Mouse (Mus musculus): ENCODE results near the gene Prr5l. TPM values are rescaled to one million over a fixed set of nuclear protein-coding genes. Genes with fewer than 3 reads are reported as not detected.

Gene Prr5l
- polyA plus RNA-seq, 1 experiment, result 0.02 TPM

GRCm38 (mm10) chr2:101729472-101729871, 153.4 kb downstream of the Prr5l start:
- H3K27me3 ChIP-seq (ENCODE audit: control insufficient read depth), result no peaks in the 10 kb centered on the region
- H3K9me3 ChIP-seq (ENCODE audit: control insufficient read depth, low read length), result no peaks in the 10 kb centered on the region
- H3K36me3 ChIP-seq (ENCODE audit: control insufficient read depth), result no peaks in the 10 kb centered on the region
- peaks cover 4% of the 10 kb centered on the region; the same call in 1 of the 2 replicates for H3K4me1 ChIP-seq (ENCODE audit: control insufficient read depth)
- no peak overlapping the region for H3K4me3 ChIP-seq (replicated peaks)
- TF ChIP-seq GATA1 (IDR thresholded peaks at IDR 0.05; ENCODE audit: low read length), result no peak
- no peak for TF ChIP-seq TAL1 (IDR thresholded peaks at IDR 0.05; ENCODE audit: low read length)

GRCm38 (mm10) chr2:101727787-101728186, 155.0 kb downstream of the Prr5l start:
- Histone ChIP-seq H3K4me3 (replicated peaks) (no peak overlapping the region), H3K36me3 (ENCODE audit: control insufficient read depth) (no peaks in the 10 kb centered on the region), H3K4me1 (ENCODE audit: control insufficient read depth) (peaks cover 2% of the 10 kb centered on the region; the same call in 1 of the 2 replicates), H3K27me3 (ENCODE audit: control insufficient read depth) (no peaks in the 10 kb centered on the region), H3K9me3 (ENCODE audit: control insufficient read depth, low read length) (no peaks in the 10 kb centered on the region)
- no peak for TF ChIP-seq TAL1 (IDR thresholded peaks at IDR 0.05; ENCODE audit: low read length)
- no peak for TF ChIP-seq GATA1 (IDR thresholded peaks at IDR 0.05; ENCODE audit: low read length)

GRCm38 (mm10) chr2:101723333-101723881, 159.4 kb downstream of the Prr5l start:
- TF ChIP-seq GATA1 (IDR thresholded peaks at IDR 0.05; ENCODE audit: low read length) (no peak), TAL1 (IDR thresholded peaks at IDR 0.05; ENCODE audit: low read length) (no peak)
- Histone ChIP-seq H3K4me1 (ENCODE audit: control insufficient read depth) (no peaks in the 10 kb centered on the region), H3K9me3 (ENCODE audit: control insufficient read depth, low read length) (no peaks in the 10 kb centered on the region), H3K36me3 (ENCODE audit: control insufficient read depth) (no peaks in the 10 kb centered on the region), H3K27me3 (ENCODE audit: control insufficient read depth) (no peaks in the 10 kb centered on the region), H3K4me3 (replicated peaks) (no peak overlapping the region)

- Histone ChIP-seq H3K36me3 (ENCODE audit: control insufficient read depth) (no peaks in the 10 kb centered on the region), H3K4me3 (replicated peaks) (no peak overlapping the region), H3K9me3 (ENCODE audit: control insufficient read depth, low read length) (no peaks in the 10 kb centered on the region), H3K4me1 (ENCODE audit: control insufficient read depth) (no peaks in the 10 kb centered on the region), H3K27me3 (ENCODE audit: control insufficient read depth) (no peaks in the 10 kb centered on the region)
- no peak for TF ChIP-seq TAL1 (IDR thresholded peaks at IDR 0.05; ENCODE audit: low read length)
- TF ChIP-seq GATA1 (IDR thresholded peaks at IDR 0.05; ENCODE audit: low read length), result no peak
Measured at GRCm38 (mm10) chr2:101722370-101723332, 160.2 kb downstream of the Prr5l start.

GRCm38 (mm10) chr2:101721835-101722234, 161.0 kb downstream of the Prr5l start:
- Histone ChIP-seq H3K36me3 (ENCODE audit: control insufficient read depth) (no peaks in the 10 kb centered on the region), H3K9me3 (ENCODE audit: control insufficient read depth, low read length) (no peaks in the 10 kb centered on the region), H3K4me3 (replicated peaks) (no peak overlapping the region), H3K4me1 (ENCODE audit: control insufficient read depth) (no peaks in the 10 kb centered on the region), H3K27me3 (ENCODE audit: control insufficient read depth) (no peaks in the 10 kb centered on the region)
- TF ChIP-seq TAL1 (IDR thresholded peaks at IDR 0.05; ENCODE audit: low read length) (no peak), GATA1 (IDR thresholded peaks at IDR 0.05; ENCODE audit: low read length) (no peak)

- Histone ChIP-seq H3K36me3 (ENCODE audit: control insufficient read depth) (no peaks in the 10 kb centered on the region), H3K27me3 (ENCODE audit: control insufficient read depth) (no peaks in the 10 kb centered on the region)
- TF ChIP-seq TAL1 (IDR thresholded peaks at IDR 0.05; ENCODE audit: low read length) (no peak), GATA1 (IDR thresholded peaks at IDR 0.05; ENCODE audit: low read length) (no peak)
Measured at GRCm38 (mm10) chr2:101717162-101717561, 165.7 kb downstream of the Prr5l start.

GRCm38 (mm10) chr2:101715650-101716323, 167.0 kb downstream of the Prr5l start:
- Histone ChIP-seq H3K27me3 (ENCODE audit: control insufficient read depth) (no peaks in the 10 kb centered on the region), H3K4me3 (replicated peaks) (no peak overlapping the region), H3K9me3 (ENCODE audit: control insufficient read depth, low read length) (no peaks in the 10 kb centered on the region), H3K4me1 (ENCODE audit: control insufficient read depth) (no peaks in the 10 kb centered on the region), H3K36me3 (ENCODE audit: control insufficient read depth) (no peaks in the 10 kb centered on the region)
- TF ChIP-seq TAL1 (IDR thresholded peaks at IDR 0.05; ENCODE audit: low read length), result no peak
- no peak for TF ChIP-seq GATA1 (IDR thresholded peaks at IDR 0.05; ENCODE audit: low read length)

More at GRCm38 (mm10) chr2:101717162-101717561, 165.7 kb downstream of the Prr5l start:
- Histone ChIP-seq H3K4me1 (ENCODE audit: control insufficient read depth) (no peaks in the 10 kb centered on the region), H3K9me3 (ENCODE audit: control insufficient read depth, low read length) (no peaks in the 10 kb centered on the region), H3K4me3 (replicated peaks) (no peak overlapping the region)

- H3K36me3 ChIP-seq (ENCODE audit: control insufficient read depth), result no peaks in the 10 kb centered on the region
- TF ChIP-seq GATA1 (IDR thresholded peaks at IDR 0.05; ENCODE audit: low read length), result no peak
- TF ChIP-seq TAL1 (IDR thresholded peaks at IDR 0.05; ENCODE audit: low read length), result no peak
- no peaks in the 10 kb centered on the region for H3K27me3 ChIP-seq (ENCODE audit: control insufficient read depth)
- no peaks in the 10 kb centered on the region for H3K9me3 ChIP-seq (ENCODE audit: control insufficient read depth, low read length)
- no peak overlapping the region for H3K4me3 ChIP-seq (replicated peaks)
- no peaks in the 10 kb centered on the region for H3K4me1 ChIP-seq (ENCODE audit: control insufficient read depth)
Measured at GRCm38 (mm10) chr2:101711608-101712007, 171.2 kb downstream of the Prr5l start.
